Mouse (Mus musculus) embryonic stem cell, embryonic (primary cell): Measurements from ENCODE around the gene Nrarp.

Source experiments
- CTCF ChIA-PET, 4 experiments: fragments of 300-600 bp in 2 of 4; fragments of 350-600 bp in 2 of 4; sonication (Branson Sonifier 250); formaldehyde crosslinking; loops; one replicate each; lab custom pipeline; 2022; ENCODE audit warnings: inconsistent platforms in 2 of 4; lab: Charles Lee
- POLR2A ChIA-PET, 4 experiments: fragments of 300-600 bp in 2 of 4; fragments of 350-600 bp in 2 of 4; sonication (Branson Sonifier 250); formaldehyde crosslinking; loops; one replicate each; lab custom pipeline; 2022; ENCODE audit warnings: antibody characterized with exemption in 4 of 4, inconsistent platforms in 1 of 4; lab: Charles Lee

The Nrarp gene

DNA sequence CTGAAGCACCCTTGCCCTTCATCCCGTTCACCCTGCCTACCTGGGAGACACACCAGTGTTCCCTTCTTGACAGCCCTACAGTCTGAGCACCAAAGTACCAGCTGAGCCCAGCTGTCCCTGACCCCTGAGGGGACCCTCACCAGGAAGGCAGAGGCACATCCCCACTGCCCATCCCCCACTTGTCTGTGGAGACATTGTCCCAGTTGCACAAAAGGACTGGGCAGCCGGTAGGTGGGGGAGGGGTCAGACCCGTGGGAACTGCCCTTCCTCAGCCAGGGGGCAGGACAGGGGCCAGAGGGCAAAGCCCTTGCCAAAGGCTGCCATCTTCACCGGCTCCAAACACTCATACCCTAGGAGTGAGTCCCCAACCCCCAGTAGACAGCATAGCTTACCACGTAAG is 10.8 kb upstream of the Nrarp start:
- ChIA-PET POLR2A (interaction anchor here in 3 of 4 experiments (1.2 to 2.5 kb wide), 4 partner anchors 11 to 234 kb away, joined by 3 to 11 read pairs (median 5); partner anchors contain the start of genes Nrarp (in 2 of the 3) and Arrdc1 (in 1 of the 3)), CTCF (interaction anchor here in 2 of 4 experiments (0.6 to 0.7 kb wide), 2 partner anchors 17 to 110 kb away, joined by 3 read pairs; no protein-coding TSS in a partner anchor)

DNA sequence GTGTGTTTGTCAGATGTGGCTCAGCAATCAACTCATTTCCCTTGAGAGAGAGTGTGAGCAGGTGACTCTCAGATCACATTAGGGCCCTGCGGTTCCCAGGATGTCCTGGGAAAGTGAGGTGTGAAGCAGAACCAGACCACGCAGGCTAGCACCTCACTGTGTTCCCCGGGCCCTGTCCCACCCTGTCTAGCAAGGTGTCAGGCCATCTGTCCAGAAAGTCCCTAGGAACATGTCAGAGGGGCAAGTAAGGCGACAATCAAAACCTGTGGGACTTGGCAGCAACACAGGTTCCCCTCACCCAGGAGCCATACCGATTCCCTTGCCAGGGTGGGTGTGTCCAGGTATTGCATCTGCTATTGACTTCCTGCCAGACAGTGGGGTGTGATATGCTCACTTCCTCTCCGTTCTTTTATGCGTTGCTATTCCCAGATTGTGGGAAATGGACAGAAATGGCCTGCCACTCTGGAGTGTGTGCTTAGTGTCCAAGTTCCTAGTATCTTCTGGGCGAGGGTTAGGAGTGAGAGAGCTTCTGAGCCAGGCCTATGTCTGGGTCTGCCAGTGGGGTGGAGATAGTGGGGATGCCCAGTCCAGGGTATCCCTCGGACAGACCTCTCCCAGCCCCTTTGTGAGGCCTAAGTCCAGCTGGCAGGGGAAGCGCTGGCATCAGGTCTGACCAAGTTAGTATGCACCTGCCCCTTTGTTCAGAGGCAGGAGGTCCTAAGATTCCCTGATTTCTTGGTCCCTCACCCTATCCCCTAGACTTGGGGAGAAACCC is 10.0 kb upstream of the Nrarp start:
- POLR2A ChIA-PET = interaction anchor here in 3 of 4 experiments (0.6 to 2.5 kb wide), 6 partner anchors 10 to 70 kb away, joined by 3 to 11 read pairs (median 6); partner anchors contain the start of genes Nrarp (in 3 of the 3) and Tubb4b (in 1 of the 3)
- CTCF ChIA-PET = interaction anchor here in 3 of 4 experiments (0.6 to 1.6 kb wide), 4 partner anchors 10 to 109 kb away, joined by 3 to 6 read pairs (median 4); partner anchors contain the start of gene Nrarp (in 1 of the 3)

DNA sequence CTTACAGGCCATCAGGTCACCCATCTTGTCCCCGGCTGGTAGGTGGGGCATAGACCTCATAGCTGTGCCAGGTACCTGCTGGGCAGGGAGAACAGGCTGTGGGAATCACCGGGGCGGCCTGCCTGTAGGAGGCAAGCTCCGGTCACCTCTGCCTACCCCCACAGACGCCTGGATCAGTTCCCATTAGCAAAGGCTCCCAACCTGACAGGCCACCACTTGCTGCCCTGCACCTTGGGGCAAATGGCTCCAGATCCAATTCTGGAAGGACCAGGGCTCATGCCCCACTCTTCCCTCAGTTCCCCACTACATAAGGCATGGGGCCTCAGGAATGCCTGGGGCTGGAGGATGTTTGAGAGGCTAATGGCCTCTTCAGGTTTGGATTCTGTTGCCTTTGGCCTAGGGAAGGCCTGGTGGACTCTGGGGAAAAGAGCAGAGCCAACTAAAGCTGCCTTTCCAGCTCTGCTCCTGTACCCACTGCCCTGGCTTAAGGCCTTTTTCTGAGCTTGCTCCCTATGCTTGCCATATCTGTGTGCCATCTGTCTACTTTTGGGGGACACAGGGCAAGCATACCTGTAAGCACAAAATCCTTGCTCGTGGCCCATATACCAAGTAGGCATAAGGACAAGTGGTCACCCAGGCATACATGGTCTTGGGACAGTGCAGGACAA is 9.3 kb upstream of the Nrarp start:
- POLR2A ChIA-PET = interaction anchor here in 3 of 4 experiments (0.5 to 1.7 kb wide), 12 partner anchors 9 to 161 kb away, joined by 3 to 8 read pairs (median 4); partner anchors contain the start of genes Nrarp (in 3 of the 3) and Tubb4b (in 1 of the 3)

DNA sequence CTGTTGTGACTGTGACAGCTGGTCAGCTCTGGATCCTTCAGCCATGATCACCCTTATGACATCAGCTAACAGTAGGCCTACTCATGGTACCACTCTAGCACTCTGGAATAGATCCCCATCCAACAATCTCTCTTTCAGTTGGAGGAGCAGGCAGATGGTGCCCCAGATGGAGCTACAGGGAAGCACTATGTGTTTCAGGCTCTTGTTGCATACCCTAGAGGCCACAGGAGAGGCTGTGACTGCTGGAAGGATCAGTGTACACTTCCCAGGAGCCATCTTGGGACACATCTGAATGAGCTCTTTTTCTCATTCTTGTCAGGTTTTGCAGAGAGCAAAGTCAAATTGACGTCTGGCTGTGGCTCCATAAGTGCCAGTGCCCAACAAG is 8.8 kb upstream of the Nrarp start:
- POLR2A ChIA-PET = interaction anchor here in 3 of 4 experiments (0.5 to 1.7 kb wide), 14 partner anchors 9 to 264 kb away, joined by 3 to 8 read pairs (median 3); partner anchors contain the start of genes Nrarp (in 3 of the 3) and Tubb4b (in 1 of the 3)

More for the DNA sequence above, 9.3 kb upstream of the Nrarp start:
- CTCF ChIA-PET = interaction anchor here in 1 of 4 experiments (1.1 to 1.6 kb wide), 2 partner anchors 10 to 15 kb away, joined by 4 to 6 read pairs; partner anchors contain the start of gene Nrarp

DNA sequence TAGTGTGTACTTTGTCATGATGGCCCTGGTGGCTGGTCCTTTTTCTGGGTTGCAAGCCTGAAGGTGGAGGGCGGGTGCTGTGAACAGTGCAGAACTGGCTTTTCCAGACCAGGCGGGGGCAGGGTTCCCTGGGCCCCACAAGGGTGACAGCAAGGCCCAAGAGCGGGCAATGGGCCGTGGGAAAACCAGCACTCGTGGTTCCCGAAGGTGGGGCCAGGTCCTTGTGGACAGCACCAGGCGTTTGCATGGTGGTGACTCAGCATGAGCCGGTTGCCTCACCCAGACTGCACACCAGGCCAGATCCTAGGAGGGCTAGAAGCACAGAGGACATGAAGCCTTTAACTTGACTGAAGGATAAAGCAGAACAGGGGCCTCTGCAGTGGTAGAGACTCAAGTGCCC is 7.9 kb upstream of the Nrarp start:
- ChIA-PET POLR2A (interaction anchor here in 2 of 4 experiments (1.3 to 6.2 kb wide), 2 partner anchors 8 to 15 kb away, joined by 3 to 27 read pairs; no protein-coding TSS in a partner anchor), CTCF (no interaction called here)

More for the DNA sequence above, 8.8 kb upstream of the Nrarp start:
- CTCF ChIA-PET = interaction anchor here in 2 of 4 experiments (0.5 to 1.6 kb wide), 2 partner anchors 14 to 1088 kb away, joined by 5 to 6 read pairs; no protein-coding TSS in a partner anchor

DNA sequence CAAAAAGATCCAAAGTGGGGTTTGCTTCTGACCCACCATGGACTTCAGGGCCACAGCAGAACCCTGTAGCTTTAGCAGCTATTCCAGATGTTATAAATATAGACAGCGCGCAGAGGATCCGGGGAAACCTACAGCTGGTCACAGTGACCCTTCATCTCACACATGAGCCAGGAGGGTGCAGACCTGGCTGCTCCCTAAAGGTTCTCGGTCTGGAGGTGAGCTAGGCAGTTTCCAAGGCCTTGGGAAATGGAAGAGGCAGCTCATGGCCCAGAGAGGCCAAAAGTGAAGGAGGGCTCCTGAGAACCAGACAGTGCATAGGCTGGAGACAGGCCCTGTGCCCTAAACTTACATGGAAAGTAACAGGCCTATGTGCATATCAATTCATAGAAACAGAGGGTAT is 6.7 kb upstream of the Nrarp start:
- CTCF ChIA-PET = interaction anchor here in 2 of 4 experiments (1.1 to 1.3 kb wide), 2 partner anchors 11 to 12 kb away, joined by 3 read pairs; no protein-coding TSS in a partner anchor
- POLR2A ChIA-PET = interaction anchor here in 3 of 4 experiments (0.6 to 6.2 kb wide), 5 partner anchors 10 to 51 kb away, joined by 3 to 27 read pairs (median 6); partner anchors contain the start of gene Tubb4b (in 1 of the 3)

DNA sequence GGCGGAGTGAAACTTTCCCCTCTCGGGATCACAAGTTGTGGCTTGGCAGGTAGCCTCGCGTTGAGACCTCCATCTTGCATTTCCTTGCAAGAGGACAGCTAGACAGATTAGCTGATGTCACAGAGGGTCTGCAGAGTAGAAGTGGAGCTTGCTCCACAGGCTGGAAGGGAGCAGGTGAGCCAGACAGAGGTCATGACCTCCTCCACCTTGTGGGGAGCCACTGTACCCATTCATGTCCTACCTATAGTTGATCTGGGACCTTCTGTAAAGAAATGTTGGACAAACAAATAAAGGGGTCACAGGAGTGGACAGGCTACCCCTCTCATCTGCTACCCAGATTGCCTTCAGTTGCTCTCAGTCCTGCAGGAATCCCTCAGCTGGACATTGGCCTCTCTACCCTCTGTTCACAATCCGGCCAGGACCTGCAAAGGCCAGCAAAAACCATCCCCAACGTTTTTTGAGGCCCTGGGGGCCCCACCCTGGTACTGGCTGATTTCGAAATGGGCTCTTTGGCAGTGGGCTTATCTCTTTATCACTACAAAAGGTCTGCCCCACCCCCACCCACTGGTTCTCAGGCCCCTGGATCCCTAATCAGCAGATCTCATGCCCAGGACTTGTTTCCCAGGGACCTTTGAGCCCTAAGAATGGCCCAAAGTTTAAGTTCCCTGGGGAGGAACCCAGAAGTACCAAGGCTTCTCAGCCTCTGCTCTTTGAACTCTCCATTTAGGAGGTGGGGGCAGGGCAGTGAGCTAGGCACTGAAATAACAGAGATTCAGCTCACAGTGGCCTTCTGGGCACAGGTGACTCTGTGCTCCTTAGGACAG is 5.5 kb upstream of the Nrarp start:
- POLR2A ChIA-PET = interaction anchor here in 3 of 4 experiments (1.0 to 6.2 kb wide), 5 partner anchors 11 to 72 kb away, joined by 3 to 27 read pairs (median 5); partner anchors contain the start of genes AL732309.1 (in 1 of the 3) and Tubb4b (in 1 of the 3)
- CTCF ChIA-PET = interaction anchor here in 2 of 4 experiments (0.6 to 2.7 kb wide), 4 partner anchors 11 to 104 kb away, joined by 3 to 6 read pairs (median 3); no protein-coding TSS in a partner anchor

DNA sequence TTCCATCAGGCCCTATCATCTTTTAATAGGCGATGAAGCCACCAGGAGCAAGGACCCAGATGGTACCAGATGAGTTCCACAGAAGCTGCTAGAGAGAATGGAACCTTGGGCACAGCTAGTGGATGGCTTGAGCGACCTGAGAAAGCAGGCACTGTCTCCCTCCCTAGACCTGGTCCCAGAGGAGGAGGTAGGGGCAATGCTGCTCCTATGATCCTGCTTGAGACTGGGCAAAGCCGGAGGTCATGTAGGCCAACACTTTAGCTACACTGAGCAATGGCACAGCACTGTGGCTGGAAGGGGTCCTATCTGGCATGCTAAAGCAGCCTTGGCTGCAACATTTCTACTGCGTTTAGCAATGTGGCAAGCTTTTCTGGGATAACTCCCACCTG is 4.9 kb upstream of the Nrarp start:
- POLR2A ChIA-PET = interaction anchor here in 3 of 4 experiments (0.5 to 6.2 kb wide), 6 partner anchors 11 to 963 kb away, joined by 3 to 27 read pairs (median 4); partner anchors contain the start of genes AL732309.1 (in 1 of the 3) and Tubb4b (in 1 of the 3)
- CTCF ChIA-PET = interaction anchor here in 2 of 4 experiments (1.5 to 2.7 kb wide), 2 partner anchors 18 kb away, joined by 3 to 6 read pairs; no protein-coding TSS in a partner anchor

DNA sequence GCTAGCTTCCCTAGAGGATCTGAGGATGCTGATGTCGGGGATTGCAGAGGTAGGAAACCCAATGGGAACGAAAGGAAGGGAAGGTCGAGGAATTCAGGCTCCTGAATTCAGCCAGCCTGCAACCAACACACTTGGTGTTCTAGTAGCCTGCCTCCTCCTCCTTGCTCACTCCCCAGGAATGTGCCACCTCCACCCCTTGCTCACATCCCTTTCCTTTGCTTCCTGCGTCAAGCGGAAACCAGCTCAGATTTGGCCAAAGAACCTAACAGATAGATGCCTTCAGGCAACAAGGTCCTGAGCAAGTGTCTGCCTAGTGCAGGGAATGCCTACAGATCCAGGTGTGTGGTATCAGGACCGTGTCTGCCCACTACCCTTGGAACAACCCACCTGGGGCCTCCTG is 4.0 kb upstream of the Nrarp start:
- POLR2A ChIA-PET = interaction anchor here in 2 of 4 experiments (0.9 to 6.2 kb wide), 5 partner anchors 8 to 142 kb away, joined by 3 to 27 read pairs (median 3); partner anchors contain the start of genes Grin1 (in 1 of the 2) and Tubb4b (in 1 of the 2)
- CTCF ChIA-PET = interaction anchor here in 1 of 4 experiments (2.4 to 2.7 kb wide), 2 partner anchors 19 to 103 kb away, joined by 5 to 6 read pairs; no protein-coding TSS in a partner anchor

DNA sequence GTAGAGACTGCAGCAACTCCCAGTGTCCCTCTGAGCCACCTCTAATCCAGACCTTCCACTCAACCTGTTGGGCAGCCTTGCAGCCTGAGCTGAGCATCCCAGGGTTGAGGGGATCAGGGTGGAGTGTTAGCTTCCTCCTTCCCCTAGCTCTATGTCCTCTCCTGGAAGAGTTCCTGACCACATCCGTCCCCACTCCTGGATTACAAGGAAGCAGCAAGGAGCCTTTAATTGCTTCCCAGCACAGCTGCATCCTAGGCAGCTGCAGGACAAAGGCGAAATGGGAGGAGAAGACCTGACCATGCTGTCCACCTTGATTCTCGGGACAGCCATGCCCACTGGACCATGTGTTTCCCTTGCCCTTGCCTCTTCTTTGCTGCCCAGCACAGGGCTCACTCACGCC is 3.5 kb upstream of the Nrarp start:
- CTCF ChIA-PET = interaction anchor here in 2 of 4 experiments (0.8 to 2.7 kb wide), 5 partner anchors 19 to 251 kb away, joined by 3 to 7 read pairs (median 5); partner anchors contain the start of gene Abca2 (in 1 of the 2)
- POLR2A ChIA-PET = interaction anchor here in 2 of 4 experiments (1.0 to 6.2 kb wide), 7 partner anchors 8 to 242 kb away, joined by 3 to 27 read pairs (median 5); partner anchors contain the start of genes Arrdc1 (in 1 of the 2) and Grin1 (in 1 of the 2)

DNA sequence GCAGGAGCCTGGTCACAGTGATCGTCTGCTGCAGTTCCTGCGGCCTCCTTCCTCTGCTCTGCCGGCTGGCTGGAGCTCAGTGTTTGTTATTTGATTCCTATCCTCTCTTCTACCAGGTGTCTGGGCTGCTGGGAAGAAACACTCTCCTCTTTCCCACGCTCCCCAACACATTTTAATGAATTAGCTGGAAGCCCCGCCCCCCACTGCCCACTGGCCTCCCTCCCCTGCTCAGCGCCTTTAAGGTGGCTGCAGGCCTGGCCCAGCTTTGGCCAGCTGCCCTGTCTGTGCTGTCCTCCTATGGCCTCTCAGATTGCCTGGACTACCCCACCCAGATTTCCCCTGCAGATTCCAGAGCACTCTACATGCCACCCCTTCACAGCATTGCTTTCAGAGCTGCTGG is 2.9 kb upstream of the Nrarp start:
- ChIA-PET CTCF (interaction anchor here in 3 of 4 experiments (0.5 to 2.7 kb wide), 7 partner anchors 20 to 251 kb away, joined by 3 to 7 read pairs (median 4); partner anchors contain the start of genes Abca2 (in 1 of the 3) and Tprn (in 1 of the 3)), POLR2A (interaction anchor here in 2 of 4 experiments (0.8 to 6.2 kb wide), 13 partner anchors 7 to 242 kb away, joined by 3 to 52 read pairs (median 5); partner anchors contain the start of genes Arrdc1 (in 1 of the 2) and Tor4a (in 1 of the 2))

DNA sequence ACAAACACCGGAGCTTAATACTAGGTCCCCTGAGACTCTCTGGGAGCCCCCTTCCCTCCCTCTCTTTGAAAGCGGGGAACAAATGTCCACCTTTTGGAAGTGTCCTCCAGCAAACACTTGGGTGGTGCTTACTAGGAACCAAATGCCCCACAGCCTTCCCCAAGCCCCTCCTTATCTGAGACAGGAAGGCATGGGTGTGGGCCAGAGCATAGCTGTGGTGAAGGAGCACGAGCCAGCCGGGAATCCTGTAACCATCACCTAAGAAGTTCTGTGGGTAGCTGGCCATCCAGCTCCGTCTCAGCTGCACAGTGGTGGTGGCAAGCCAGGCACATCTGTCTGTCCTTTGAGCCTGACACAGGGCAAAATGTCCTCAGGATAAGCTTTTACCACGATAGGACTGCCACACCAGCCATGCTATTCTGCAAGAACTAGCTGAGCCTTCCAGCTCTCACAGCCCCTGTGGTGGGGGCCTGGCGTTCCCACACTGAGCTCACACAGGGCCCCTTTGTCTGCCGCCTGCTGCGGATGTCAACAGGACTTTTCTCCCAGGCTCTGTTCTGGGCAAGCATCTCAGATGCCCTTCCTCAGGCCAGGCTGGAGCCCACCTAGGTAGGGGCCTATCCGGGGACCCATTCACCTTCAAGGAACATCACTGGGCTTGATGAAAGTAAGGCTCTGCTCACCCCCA is 2.1 kb upstream of the Nrarp start:
- CTCF ChIA-PET = interaction anchor here in 2 of 4 experiments (0.6 to 2.4 kb wide), 4 partner anchors 14 to 101 kb away, joined by 3 to 7 read pairs (median 5); no protein-coding TSS in a partner anchor
- POLR2A ChIA-PET = interaction anchor here in 3 of 4 experiments (0.8 to 6.2 kb wide), 16 partner anchors 9 to 243 kb away, joined by 3 to 52 read pairs (median 6); partner anchors contain the start of genes Tor4a (in 2 of the 3), Arrdc1 (in 1 of the 3) and Sapcd2 (in 1 of the 3)

DNA sequence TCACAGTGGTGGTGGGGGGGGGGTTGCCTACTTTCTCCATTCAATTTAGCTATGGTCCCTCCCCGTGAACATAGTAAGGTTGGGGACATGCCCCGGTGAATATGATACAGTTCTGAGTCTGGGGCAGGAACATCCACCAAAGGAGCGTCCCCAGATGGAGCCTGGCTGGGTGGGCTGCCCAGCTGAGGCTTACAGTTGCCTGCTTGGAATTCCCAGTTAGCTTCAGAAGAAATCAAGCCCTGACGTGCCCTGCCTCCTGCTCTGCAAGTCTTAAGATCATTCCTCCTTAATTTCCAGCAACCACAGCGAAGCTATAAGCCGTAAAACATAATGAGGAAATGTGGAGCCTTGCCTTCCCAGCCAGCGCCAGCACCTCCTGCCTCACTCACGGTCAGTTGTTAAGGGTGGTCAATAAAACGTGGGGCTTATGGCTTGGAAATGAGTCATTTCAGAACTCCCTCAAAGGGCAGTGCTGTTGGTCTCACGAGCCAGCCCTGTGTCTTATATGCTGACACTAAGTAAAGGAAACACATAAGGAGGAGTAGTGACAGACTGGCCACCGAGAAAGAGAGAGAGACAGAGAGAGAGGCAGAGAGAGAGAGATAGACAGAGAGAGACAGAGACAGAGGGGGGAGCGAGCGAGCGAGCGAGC is 866 bp upstream of the Nrarp start:
- POLR2A ChIA-PET = interaction anchor here (0.6 to 4.2 kb wide), 49 partner anchors 8 to 377 kb away, joined by 3 to 52 read pairs (median 7); partner anchors contain the start of genes Tor4a (in 3 of the 4), Tprn (in 3 of the 4), Tubb4b (in 3 of the 4) and Anapc2 (in 2 of the 4)
- CTCF ChIA-PET = interaction anchor here (0.6 to 2.4 kb wide), 20 partner anchors 14 to 562 kb away, joined by 3 to 16 read pairs (median 4); partner anchors contain the start of genes Anapc2 (in 1 of the 4), Grin1 (in 1 of the 4), Ssna1 (in 1 of the 4) and Tor4a (in 1 of the 4)
